Comparison of ENCODE assay signal across 10 mouse cellular contexts in genomic region chr2:30439631-30440030, GRCm38 (mm10). TPM values are rescaled to one million over a fixed set of nuclear protein-coding genes. Genes with fewer than 3 reads are reported as not detected.
DNase-seq lines count a peak whose midpoint lies in the region; ATAC-seq lines count a peak whose summit lies in the region.
"Had no signal": no experiment of that assay in that cellular context is flagged by ENCODE, and none has a peak within 500 bp of the region (broad histone marks: within the 10 kb centered on the region; RNA-seq: fewer than 3 reads in every experiment).

No protein-coding gene starts in this region.

- no peak overlapping the region for H3K4me2 ChIP-seq in heart, embryonic 12.5 days
- no peak overlapping the region for H3K4me2 ChIP-seq in midbrain, embryonic 13.5 days (replicated peaks)
- no peak overlapping the region for H3K4me2 ChIP-seq in stomach, embryonic 15.5 days

- ATAC-seq in heart, embryonic 12.5 days (ENCODE audit: insufficient number of reproducible peaks, low FRiP score), result no peak
- ATAC-seq in midbrain, embryonic 13.5 days, result no peak
- ATAC-seq in stomach, embryonic 15.5 days (ENCODE audit: insufficient read depth, low FRiP score, low read depth), result no peak

- DNase-seq in heart, adult 8-10 months (ENCODE audit: low spot score), result no peak
- DNase-seq in midbrain, embryonic 10.5 days (ENCODE audit: low spot score), result no peak
- DNase-seq in limb, embryonic 10.5 days (ENCODE audit: low spot score), result no peak
- DNase-seq in cerebellum, postnatal 25 days, result no peak
- no peak for DNase-seq in adipocyte (ENCODE audit: low spot score)
- DNase-seq: cerebellum, adult 9-11 months; gastrocnemius, postnatal 36 days had no signal

- H3K4me1 ChIP-seq in heart, embryonic 12.5 days (replicated peaks), result peaks cover 63% of the 10 kb centered on the region
- H3K4me1 ChIP-seq in midbrain, embryonic 13.5 days (replicated peaks), result peaks cover 41% of the 10 kb centered on the region
- peaks cover 51% of the 10 kb centered on the region for H3K4me1 ChIP-seq in midbrain, embryonic 10.5 days
- peaks cover 50% of the 10 kb centered on the region for H3K4me1 ChIP-seq in limb, embryonic 10.5 days
- H3K4me1 ChIP-seq in stomach, embryonic 15.5 days, result peaks cover 51% of the 10 kb centered on the region

- no peaks in the 10 kb centered on the region for H3K27me3 ChIP-seq in heart, embryonic 12.5 days (replicated peaks)
- H3K27me3 ChIP-seq in midbrain, embryonic 13.5 days, result no peaks in the 10 kb centered on the region
- no peaks in the 10 kb centered on the region for H3K27me3 ChIP-seq in midbrain, embryonic 10.5 days (ENCODE audit: low read depth, poor library complexity, severe bottlenecking)
- no peaks in the 10 kb centered on the region for H3K27me3 ChIP-seq in limb, embryonic 10.5 days (ENCODE audit: low read depth, poor library complexity, severe bottlenecking)
- no peaks in the 10 kb centered on the region for H3K27me3 ChIP-seq in stomach, embryonic 15.5 days (replicated peaks)

- H3K36me3 ChIP-seq in heart, embryonic 12.5 days, result peaks cover 49% of the 10 kb centered on the region
- H3K36me3 ChIP-seq in midbrain, embryonic 13.5 days, result peaks cover 57% of the 10 kb centered on the region
- peaks cover 72% of the 10 kb centered on the region for H3K36me3 ChIP-seq in midbrain, embryonic 10.5 days
- H3K36me3 ChIP-seq in limb, embryonic 10.5 days, result peaks cover 79% of the 10 kb centered on the region
- H3K36me3 ChIP-seq in stomach, embryonic 15.5 days, result peaks cover 26% of the 10 kb centered on the region

- peak overlapping the region; percentile 84 for H3K9ac ChIP-seq in heart, embryonic 12.5 days
- no peak overlapping the region for H3K9ac ChIP-seq in midbrain, embryonic 13.5 days (replicated peaks)
- H3K9ac ChIP-seq in stomach, embryonic 15.5 days, result no peak overlapping the region

- H3K4me3 ChIP-seq in heart, embryonic 12.5 days, result no peak overlapping the region
- H3K4me3 ChIP-seq in midbrain, embryonic 13.5 days (replicated peaks), result no peak overlapping the region
- H3K4me3 ChIP-seq in midbrain, embryonic 10.5 days, result no peak overlapping the region
- H3K4me3 ChIP-seq in limb, embryonic 10.5 days, result no peak overlapping the region
- no peak overlapping the region for H3K4me3 ChIP-seq in stomach, embryonic 15.5 days (replicated peaks)

- 91% methylated on average over 6 of the region's 6 CpGs for WGBS in heart, embryonic 12.5 days
- WGBS in midbrain, embryonic 13.5 days, result 91% methylated on average over 6 of the region's 6 CpGs
- WGBS in midbrain, embryonic 10.5 days, result 92% methylated on average over 6 of the region's 6 CpGs
- WGBS in limb, embryonic 10.5 days, result 94% methylated on average over 6 of the region's 6 CpGs
- WGBS in stomach, embryonic 15.5 days, result 90% methylated on average over 6 of the region's 6 CpGs

- H3K9me3 ChIP-seq in heart, embryonic 12.5 days (replicated peaks), result no peaks in the 10 kb centered on the region
- no peaks in the 10 kb centered on the region for H3K9me3 ChIP-seq in midbrain, embryonic 13.5 days
- H3K9me3 ChIP-seq in midbrain, embryonic 10.5 days (replicated peaks), result no peaks in the 10 kb centered on the region
- no peaks in the 10 kb centered on the region for H3K9me3 ChIP-seq in limb, embryonic 10.5 days (replicated peaks)
- H3K9me3 ChIP-seq in stomach, embryonic 15.5 days, result no peaks in the 10 kb centered on the region

- peak overlapping the region; percentile 100 for H3K27ac ChIP-seq in heart, embryonic 12.5 days (ENCODE audit: poor library complexity, severe bottlenecking)
- H3K27ac ChIP-seq in midbrain, embryonic 13.5 days, result peak overlapping the region; percentile 97; the same call in 1 of the 2 replicates
- no peak overlapping the region for H3K27ac ChIP-seq in midbrain, embryonic 10.5 days (replicated peaks)
- peak overlapping the region; percentile 98 for H3K27ac ChIP-seq in limb, embryonic 10.5 days
- H3K27ac ChIP-seq in stomach, embryonic 15.5 days, result peak overlapping the region; percentile 99

RNA-seq across cellular contexts. Expression of gene Ptpa, which starts 23.8 kb away (rescaled TPM):
- polyA plus RNA-seq in heart, embryonic 12.5 days (2016; fragmentation: Nextera tagmentation; extraction: Ambion mirVana), result 107 and 115 TPM in 2 replicates
- total RNA-seq in heart, adult 8-10 months (2022), result 100 to 1,000 TPM in 1 of 4 experiments, 10 to 100 TPM in 3; 74.6 to 100 (median 83.0) TPM
- 128 and 134 TPM in 2 replicates for polyA plus RNA-seq in midbrain, embryonic 13.5 days (2015; fragmentation: Nextera tagmentation; extraction: Ambion mirVana)
- polyA plus RNA-seq in midbrain, embryonic 10.5 days (2016; fragmentation: Nextera tagmentation; extraction: Ambion mirVana), result 151 and 152 TPM in 2 replicates
- polyA plus RNA-seq in limb, embryonic 10.5 days (2016; fragmentation: Nextera tagmentation; extraction: Ambion mirVana), result 172 and 177 TPM in 2 replicates
- 128 and 137 TPM in 2 replicates for polyA plus RNA-seq in stomach, embryonic 15.5 days (2015; fragmentation: Nextera tagmentation; extraction: Ambion mirVana)

RNA-seq across cellular contexts. Expression of gene Crat, which starts 24.0 kb away (rescaled TPM):
- polyA plus RNA-seq in heart, embryonic 12.5 days (2016; fragmentation: Nextera tagmentation; extraction: Ambion mirVana), result 67.9 and 74.2 TPM in 2 replicates
- 100 to 1,000 TPM; 490 to 636 (median 559) TPM for total RNA-seq in heart, adult 8-10 months (2022)
- polyA plus RNA-seq in midbrain, embryonic 13.5 days (2015; fragmentation: Nextera tagmentation; extraction: Ambion mirVana), result 18.5 and 21.9 TPM in 2 replicates
- 22.5 and 23.7 TPM in 2 replicates for polyA plus RNA-seq in midbrain, embryonic 10.5 days (2016; fragmentation: Nextera tagmentation; extraction: Ambion mirVana)
- polyA plus RNA-seq in limb, embryonic 10.5 days (2016; fragmentation: Nextera tagmentation; extraction: Ambion mirVana), result 21.9 and 22.9 TPM in 2 replicates
- polyA plus RNA-seq in stomach, embryonic 15.5 days (2015; fragmentation: Nextera tagmentation; extraction: Ambion mirVana), result 22.2 and 24.2 TPM in 2 replicates

RNA-seq across cellular contexts. Expression of gene Ier5l, which starts 34.4 kb away (rescaled TPM):
- 1.7 and 2.0 TPM in 2 replicates for polyA plus RNA-seq in heart, embryonic 12.5 days (2016; fragmentation: Nextera tagmentation; extraction: Ambion mirVana)
- 1 to 10 TPM; 2.4 to 5.0 (median 4.3) TPM for total RNA-seq in heart, adult 8-10 months (2022)
- polyA plus RNA-seq in midbrain, embryonic 13.5 days (2015; fragmentation: Nextera tagmentation; extraction: Ambion mirVana), result 1.8 and 2.0 TPM in 2 replicates
- polyA plus RNA-seq in midbrain, embryonic 10.5 days (2016; fragmentation: Nextera tagmentation; extraction: Ambion mirVana), result 2.0 and 2.3 TPM in 2 replicates
- polyA plus RNA-seq in limb, embryonic 10.5 days (2016; fragmentation: Nextera tagmentation; extraction: Ambion mirVana), result 2.2 and 2.9 TPM in 2 replicates
- 3.2 and 3.3 TPM in 2 replicates for polyA plus RNA-seq in stomach, embryonic 15.5 days (2015; fragmentation: Nextera tagmentation; extraction: Ambion mirVana)

RNA-seq across cellular contexts. Expression of gene Dolpp1, which starts 47.6 kb away (rescaled TPM):
- 21.9 and 22.2 TPM in 2 replicates for polyA plus RNA-seq in heart, embryonic 12.5 days (2016; fragmentation: Nextera tagmentation; extraction: Ambion mirVana)
- 1 to 10 TPM; 5.7 to 9.8 (median 7.9) TPM for total RNA-seq in heart, adult 8-10 months (2022)
- 54.7 and 56.6 TPM in 2 replicates for polyA plus RNA-seq in midbrain, embryonic 13.5 days (2015; fragmentation: Nextera tagmentation; extraction: Ambion mirVana)
- 53.2 and 62.7 TPM in 2 replicates for polyA plus RNA-seq in midbrain, embryonic 10.5 days (2016; fragmentation: Nextera tagmentation; extraction: Ambion mirVana)
- polyA plus RNA-seq in limb, embryonic 10.5 days (2016; fragmentation: Nextera tagmentation; extraction: Ambion mirVana), result 37.6 and 45.4 TPM in 2 replicates
- 42.5 and 45.5 TPM in 2 replicates for polyA plus RNA-seq in stomach, embryonic 15.5 days (2015; fragmentation: Nextera tagmentation; extraction: Ambion mirVana)
